Mouse (Mus musculus) testis, adult 2 months (tissue): ENCODE measurements around the gene Ndufs3. TPM values are rescaled to one million over a fixed set of nuclear protein-coding genes. Genes with fewer than 3 reads are reported as not detected.
A peak's percentile ranks its signal among the peaks of the same experiment; 100 is the strongest.

ENCODE experiments used
- H3K27ac ChIP-seq: fragments of 200-500 bp; 2 replicates; pipeline ENCODE4 v1.5.1; 2012; ENCODE audit warnings: low read depth, low read length; ENCODE audit not compliant: control insufficient read depth, insufficient read depth
- H3K27me3 ChIP-seq: fragments of 200-500 bp; 2 replicates; pipeline ENCODE4 v1.6.1; 2012; ENCODE audit warnings: mild to moderate bottlenecking, low read length, moderate library complexity; ENCODE audit not compliant: control insufficient read depth, insufficient read depth
- H3K36me3 ChIP-seq: fragments of 200-500 bp; 2 replicates; pipeline ENCODE4 v1.6.1; 2012; ENCODE audit warnings: mild to moderate bottlenecking, low read length; ENCODE audit not compliant: control insufficient read depth, insufficient read depth
- H3K4me1 ChIP-seq: fragments of 200-500 bp; 2 replicates; pipeline ENCODE4 v1.6.1; 2012; ENCODE audit warnings: low read length; ENCODE audit not compliant: control insufficient read depth, insufficient read depth
- H3K4me3 ChIP-seq: fragments of 200-500 bp; 2 replicates; pipeline ENCODE4 v1.5.1; 2012; ENCODE audit warnings: low read depth, mild to moderate bottlenecking, low read length, moderate library complexity, mixed read lengths; ENCODE audit not compliant: control insufficient read depth
- CTCF ChIP-seq: fragments of 200-500 bp; IDR thresholded peaks from 2 replicates; pipeline ENCODE4 v1.5.1; 2012; ENCODE audit warnings: low read depth, mild to moderate bottlenecking, inconsistent platforms, low read length, moderate library complexity; ENCODE audit not compliant: control insufficient read depth, insufficient read depth, insufficient replicate concordance
- POLR2A ChIP-seq: fragments of 200-500 bp; IDR thresholded peaks from 2 replicates; pipeline ENCODE4 v1.6.1; 2012; ENCODE audit warnings: low read depth, mild to moderate bottlenecking, inconsistent platforms, low read length, moderate library complexity; ENCODE audit not compliant: control insufficient read depth
- polyA plus RNA-seq: library from polyadenylated mRNA; depleted of rRNA; stranded (reverse); fragments of >200 nt; gene quantifications from 2 replicates; pipeline ENCODE4 v1.2.3, GENCODE M21; 2012; rRNA removed

Gene Ndufs3
- 139 and 170 TPM in 2 replicates for polyA plus RNA-seq

DNA sequence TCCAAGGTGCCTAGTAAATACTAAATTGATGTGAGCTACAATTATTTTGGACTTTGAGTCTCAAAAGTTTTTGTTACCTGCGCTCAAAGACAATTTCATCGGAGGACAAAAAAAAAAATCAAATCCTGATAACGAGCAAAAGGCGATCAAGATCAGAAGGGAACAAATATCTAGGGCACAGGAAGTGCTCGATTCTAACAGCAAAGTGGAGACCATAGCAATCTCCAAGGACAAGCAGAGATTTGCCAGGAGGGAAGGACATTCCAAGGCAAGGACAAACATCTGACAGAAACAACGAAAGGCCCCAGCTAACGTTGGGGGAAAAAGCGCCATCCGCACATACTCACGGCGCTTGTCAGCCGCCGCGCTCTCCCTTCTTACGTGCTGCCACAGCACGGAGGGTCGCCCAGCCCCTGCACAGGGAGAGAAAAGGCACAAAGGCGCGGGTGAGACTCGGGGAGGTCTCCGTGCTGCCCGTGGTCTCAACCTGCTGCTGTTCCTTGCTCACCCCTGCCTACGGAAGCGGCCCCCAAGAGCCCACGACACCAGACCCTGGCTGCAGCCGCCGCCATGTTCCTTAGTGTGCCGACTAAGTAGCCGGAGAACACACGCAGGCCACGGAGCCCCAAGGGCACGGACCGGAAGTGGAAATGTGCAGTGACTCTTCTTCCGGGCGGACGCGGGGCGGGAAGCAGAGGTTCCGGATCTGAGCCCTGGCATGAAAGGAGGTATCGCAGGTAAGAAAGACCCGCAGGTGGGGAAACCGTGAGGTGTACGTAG, at the start of gene Ndufs3, which contains the start of gene Kbtbd4:
TSS of gene Ndufs3 (minus strand) at position 752 of the 780 bp plus-strand sequence.
TSS of gene Kbtbd4 (plus strand) at position 665 of the 780 bp plus-strand sequence.
- H3K4me3 ChIP-seq, result peak within 1 kb of the TSS; percentile 92
- TF ChIP-seq POLR2A, result peak; percentile 90; the same call in 1 of the 2 replicates
- no peak for TF ChIP-seq CTCF
- no peaks in the 10 kb centered on the region; the same call in 1 of the 2 replicates for H3K36me3 ChIP-seq
- peak within 1 kb of the TSS; percentile 96 for H3K27ac ChIP-seq
- no peaks in the 10 kb centered on the region; the same call in 1 of the 2 replicates for H3K4me1 ChIP-seq
- H3K27me3 ChIP-seq, result no peaks in the 10 kb centered on the region

DNA sequence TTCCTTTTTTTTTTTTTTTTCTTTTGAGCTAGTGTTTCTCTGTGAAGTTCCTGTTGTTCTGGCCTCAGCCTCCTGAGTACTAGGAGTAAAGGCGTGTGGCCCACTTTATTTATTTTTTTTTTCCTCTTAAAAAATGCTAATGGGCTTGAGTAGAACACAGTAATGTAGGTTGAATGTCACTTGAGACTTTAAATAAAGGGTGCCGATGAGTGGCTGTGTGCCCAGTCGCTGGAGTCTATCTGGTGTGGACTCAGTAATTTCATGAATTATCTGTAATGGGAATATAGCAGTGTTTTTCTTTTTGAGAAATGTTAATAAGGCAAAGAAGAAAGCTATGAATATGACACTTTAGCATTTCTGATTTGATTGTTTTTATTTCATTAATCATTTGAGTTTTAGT, 48.8 kb upstream of the Ndufs3 start:
- Histone ChIP-seq H3K4me1 (no peaks in the 10 kb centered on the region; the same call in 1 of the 2 replicates), H3K36me3 (no peaks in the 10 kb centered on the region), H3K27ac (no peak overlapping the region), H3K4me3 (no peak overlapping the region), H3K27me3 (no peaks in the 10 kb centered on the region)
- TF ChIP-seq POLR2A (no peak), CTCF (no peak)

DNA sequence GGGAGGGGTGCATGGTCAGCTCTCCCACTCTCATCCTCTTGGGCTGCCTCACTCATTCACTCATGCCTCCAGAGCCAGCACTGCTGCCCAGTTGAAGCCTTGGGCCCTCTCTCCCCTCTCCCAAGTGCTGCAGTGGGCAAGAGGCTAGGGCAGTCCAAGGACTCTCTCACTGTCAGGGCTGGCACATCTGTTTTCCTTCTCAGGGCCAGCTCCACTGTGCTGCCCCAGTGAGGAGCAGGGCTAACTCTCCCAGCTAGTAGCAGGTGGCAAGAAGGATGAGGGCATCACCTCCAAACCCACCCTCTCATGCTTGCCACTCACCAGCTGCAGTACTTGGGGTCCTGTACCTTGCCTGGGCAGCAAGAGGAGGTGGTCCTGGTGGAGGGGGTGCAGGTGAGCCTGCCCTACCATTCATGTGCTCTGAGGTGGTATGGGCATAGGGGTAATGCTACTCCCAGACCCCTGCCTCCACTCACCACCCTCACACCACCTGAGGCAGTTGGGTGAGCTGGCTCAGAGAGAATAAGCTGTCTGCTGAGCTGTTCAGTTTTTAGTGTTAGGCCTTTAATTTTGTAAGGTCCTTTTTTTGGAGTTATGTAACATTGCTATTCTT, 46.1 kb upstream of the Ndufs3 start:
- H3K4me1 ChIP-seq, result no peaks in the 10 kb centered on the region; the same call in 1 of the 2 replicates
- no peaks in the 10 kb centered on the region for H3K36me3 ChIP-seq
- H3K27me3 ChIP-seq, result no peaks in the 10 kb centered on the region
- TF ChIP-seq POLR2A (no peak), CTCF (no peak)
- H3K27ac ChIP-seq, result no peak overlapping the region
- no peak overlapping the region for H3K4me3 ChIP-seq

DNA sequence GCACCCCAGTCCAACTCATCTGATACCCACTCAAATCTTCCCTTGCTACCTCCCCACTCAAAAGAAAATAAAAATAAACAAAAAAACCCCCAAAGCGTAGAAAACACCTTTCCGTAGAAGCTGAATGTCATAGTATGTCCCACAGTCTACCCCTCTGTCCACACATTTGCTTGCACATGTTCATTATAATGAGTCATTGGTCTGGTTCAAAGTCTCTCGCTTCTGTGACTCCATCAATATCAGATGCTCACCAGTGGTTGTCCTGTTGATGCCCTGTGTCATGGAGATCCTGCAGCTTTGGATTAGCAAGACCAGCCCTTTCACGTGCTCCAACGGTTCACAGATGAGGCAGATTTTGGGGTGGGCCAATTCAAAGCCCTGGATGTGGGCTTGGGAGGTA, 45.5 kb upstream of the Ndufs3 start:
- H3K4me1 ChIP-seq, result no peaks in the 10 kb centered on the region; the same call in 1 of the 2 replicates
- no peaks in the 10 kb centered on the region for H3K27me3 ChIP-seq
- no peak overlapping the region for H3K4me3 ChIP-seq
- H3K36me3 ChIP-seq, result no peaks in the 10 kb centered on the region
- TF ChIP-seq POLR2A, result no peak
- no peak for TF ChIP-seq CTCF
- no peak overlapping the region for H3K27ac ChIP-seq

DNA sequence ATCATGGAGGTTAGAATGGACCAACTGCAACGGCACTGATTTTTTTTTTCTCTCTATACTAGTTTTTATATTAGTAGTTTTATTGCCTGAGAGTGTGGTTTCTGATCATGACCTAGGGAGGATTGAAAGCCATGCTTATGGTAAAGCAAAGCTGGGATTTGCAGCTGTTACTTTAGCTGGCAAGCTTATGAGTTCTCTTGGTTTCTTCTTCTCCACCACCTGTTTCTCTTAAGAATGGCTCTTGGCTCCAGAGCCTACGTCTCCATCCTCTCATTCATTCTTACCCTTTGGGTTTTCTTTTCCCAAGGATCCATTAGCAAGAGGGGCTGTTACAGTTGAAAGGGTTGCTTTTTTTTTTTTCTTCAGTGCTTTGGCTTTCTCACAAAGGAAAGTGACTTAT, 37.1 kb upstream of the Ndufs3 start:
- H3K4me3 ChIP-seq, result no peak overlapping the region
- peaks cover 4% of the 10 kb centered on the region for H3K4me1 ChIP-seq
- H3K36me3 ChIP-seq, result no peaks in the 10 kb centered on the region
- H3K27ac ChIP-seq, result no peak overlapping the region
- TF ChIP-seq POLR2A (no peak), CTCF (no peak)
- no peaks in the 10 kb centered on the region for H3K27me3 ChIP-seq

DNA sequence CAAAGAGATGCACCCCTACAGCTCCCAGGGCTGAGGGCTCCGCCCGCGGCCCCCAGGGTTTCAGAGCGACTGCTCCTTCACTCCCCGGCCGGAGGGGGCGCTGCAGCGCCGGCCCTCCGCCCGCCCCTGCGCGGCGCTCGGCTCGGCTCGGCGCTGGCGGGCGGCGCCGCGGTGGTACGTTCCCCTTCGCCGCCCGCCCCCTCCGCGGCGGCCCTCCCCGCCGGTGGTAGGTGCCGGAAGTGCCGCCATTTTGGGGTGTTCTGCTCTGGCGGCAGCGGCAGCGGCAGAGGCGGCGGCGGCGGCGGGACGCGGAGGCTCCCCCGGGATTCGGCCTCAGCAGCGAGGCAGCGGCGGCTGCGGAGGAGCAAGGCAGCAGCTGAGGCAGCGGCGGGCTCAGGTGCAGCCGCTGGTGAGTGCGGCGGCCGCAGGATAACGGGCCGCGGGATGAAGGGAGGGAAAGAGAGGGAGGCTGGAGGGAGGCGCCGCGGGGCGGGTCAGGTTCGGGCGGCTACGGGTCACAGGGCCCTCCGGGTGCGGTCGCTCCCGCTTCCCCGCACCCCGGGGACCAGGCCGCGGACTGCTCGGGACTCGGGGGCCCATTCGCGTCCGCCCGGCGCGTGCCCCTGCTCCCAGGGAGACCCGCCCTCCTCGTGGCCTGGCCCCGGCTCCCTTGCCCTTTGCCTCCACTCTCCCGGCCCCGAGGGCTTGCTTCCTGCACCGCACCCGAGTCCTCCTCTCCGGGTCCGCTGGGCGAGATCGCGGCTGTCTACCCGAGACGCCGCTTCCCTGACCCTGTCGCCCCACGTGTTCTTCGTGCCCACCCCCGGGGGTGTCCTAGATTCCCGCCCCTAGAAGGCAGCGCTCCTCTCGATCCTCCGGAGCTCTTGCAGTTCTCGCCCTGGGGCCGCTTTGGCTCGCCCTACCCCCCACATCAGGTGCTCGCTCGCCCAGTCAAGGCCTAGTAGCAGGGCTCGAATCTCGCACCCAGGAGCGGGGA, 35.9 kb upstream of the Ndufs3 start, which contains the start of gene Celf1:
TSS of gene Celf1 (plus strand) at position 150 of the 997 bp plus-strand sequence.
- H3K27ac ChIP-seq, result peak within 1 kb of the TSS; percentile 98
- peaks cover 4% of the 10 kb centered on the region for H3K4me1 ChIP-seq
- no peak; the same call in 1 of the 2 replicates for TF ChIP-seq POLR2A
- TF ChIP-seq CTCF, result peak; percentile 56
- no peaks in the 10 kb centered on the region for H3K36me3 ChIP-seq
- H3K4me3 ChIP-seq, result peak within 1 kb of the TSS; percentile 99
- H3K27me3 ChIP-seq, result no peaks in the 10 kb centered on the region

DNA sequence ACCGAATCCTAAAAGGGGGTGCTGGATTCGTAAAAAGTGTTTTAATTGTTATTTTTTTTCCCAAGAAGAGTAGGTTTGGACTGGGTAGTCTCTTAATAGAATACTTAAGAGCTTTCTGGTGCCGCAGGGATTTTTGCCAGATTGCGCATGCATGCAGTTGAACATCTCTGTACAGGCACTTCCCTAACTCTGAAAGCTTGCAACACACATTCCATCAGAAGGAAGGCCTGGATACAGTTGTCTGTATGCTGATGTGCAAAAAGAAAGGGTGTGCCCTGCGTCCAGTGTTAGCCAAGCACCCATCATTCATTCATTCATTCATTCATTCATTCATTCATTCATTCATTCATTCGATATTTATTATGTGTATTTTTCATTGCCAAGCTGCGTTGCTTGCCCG, 35.1 kb upstream of the Ndufs3 start:
- Histone ChIP-seq H3K27ac (no peak overlapping the region), H3K36me3 (no peaks in the 10 kb centered on the region), H3K27me3 (no peaks in the 10 kb centered on the region), H3K4me1 (peaks cover 4% of the 10 kb centered on the region), H3K4me3 (peak overlapping the region; percentile 99)
- no peak for TF ChIP-seq CTCF
- TF ChIP-seq POLR2A, result no peak
